Comparison of ENCODE assay signal across 10 mouse cellular contexts in the genomic region with DNA sequence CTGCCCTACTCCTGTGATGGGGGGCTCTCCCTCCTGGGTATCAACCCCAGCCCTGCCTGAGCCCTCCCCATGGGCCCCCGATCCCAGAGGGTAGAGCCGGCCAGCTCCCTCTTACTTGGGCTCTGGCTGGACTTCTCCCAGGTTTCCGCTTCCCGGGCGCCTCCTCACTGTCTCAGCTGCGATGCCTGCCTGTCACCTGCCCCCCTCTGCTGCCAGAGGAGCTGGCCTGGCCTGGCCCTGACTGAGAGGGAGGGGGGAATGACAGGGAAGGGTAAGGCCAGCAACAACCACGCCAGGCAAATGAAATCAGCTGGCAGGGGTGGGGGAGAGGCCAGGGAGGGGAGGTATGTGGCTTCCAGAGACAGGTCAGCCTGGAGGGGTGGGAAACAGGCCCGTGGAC. TPM values are rescaled to one million over a fixed set of nuclear protein-coding genes. Genes with fewer than 3 reads are reported as not detected.
DNase-seq lines count a peak whose midpoint lies in the region; ATAC-seq and TF ChIP-seq lines count a peak whose summit lies in the region.
"Had no signal": no experiment of that assay in that cellular context is flagged by ENCODE, and none has a peak within 500 bp of the region (broad histone marks: within the 10 kb centered on the region; RNA-seq: fewer than 3 reads in every experiment).

No protein-coding gene starts in this region.

- peak; percentile 15; the same call in 1 of the 2 replicates for ATAC-seq in neural tube, embryonic 11.5 days (ENCODE audit: insufficient read depth, low FRiP score, low TSS enrichment)
- peak; percentile 19; the same call in 1 of the 2 replicates for ATAC-seq in intestine, embryonic 16.5 days
- 0 out of 2 replicates have a peak, but pooled peaks have one; percentile 5 for ATAC-seq in stomach, postnatal 0 days (ENCODE audit: low FRiP score, low TSS enrichment)

- H3K9ac ChIP-seq in neural tube, embryonic 11.5 days (ENCODE audit: low read length), result peak overlapping the region; percentile 11; the same call in 1 of the 2 replicates
- peak overlapping the region; percentile 50 for H3K9ac ChIP-seq in intestine, embryonic 16.5 days (ENCODE audit: low read depth, low read length)
- H3K9ac ChIP-seq in stomach, postnatal 0 days (ENCODE audit: low read length), result peak overlapping the region; percentile 18; the same call in 1 of the 2 replicates

- no peaks in the 10 kb centered on the region for H3K9me3 ChIP-seq in neural tube, embryonic 11.5 days (ENCODE audit: control insufficient read depth, low read length)
- no peaks in the 10 kb centered on the region for H3K9me3 ChIP-seq in intestine, embryonic 16.5 days (ENCODE audit: control insufficient read depth, low read length)
- H3K9me3 ChIP-seq in stomach, postnatal 0 days (ENCODE audit: control insufficient read depth, low read length), result no peaks in the 10 kb centered on the region

- no peaks in the 10 kb centered on the region for H3K4me1 ChIP-seq in neural tube, embryonic 11.5 days (ENCODE audit: control insufficient read depth, insufficient read depth, low read length)
- H3K4me1 ChIP-seq in intestine, embryonic 16.5 days (ENCODE audit: control insufficient read depth, insufficient read depth, low read length), result peaks cover 5% of the 10 kb centered on the region
- H3K4me1 ChIP-seq in stomach, postnatal 0 days (replicated peaks; ENCODE audit: control insufficient read depth, insufficient read depth), result 0 out of 2 replicates have a peak, but pooled peaks cover 4% of the 10 kb centered on the region

- no peaks in the 10 kb centered on the region for H3K27me3 ChIP-seq in neural tube, embryonic 11.5 days (ENCODE audit: control insufficient read depth, insufficient read depth, low read length)
- no peaks in the 10 kb centered on the region for H3K27me3 ChIP-seq in intestine, embryonic 16.5 days (replicated peaks; ENCODE audit: control insufficient read depth, insufficient read depth, low read length)
- no peaks in the 10 kb centered on the region for H3K27me3 ChIP-seq in stomach, postnatal 0 days (ENCODE audit: control insufficient read depth, insufficient read depth, low read length)

- no peak for DNase-seq in neural tube, embryonic 11.5 days (ENCODE audit: low spot score)
- DNase-seq in neural tube, embryonic 10.5 days (ENCODE audit: extremely low spot score, low spot score), result no peak
- DNase-seq in gastrocnemius, postnatal 25 days, result peak; percentile 59
- no peak for DNase-seq in stomach, postnatal 0 days (ENCODE audit: low spot score)
- no peak for DNase-seq in thymus, postnatal 36 days
- DNase-seq in frontal cortex, postnatal 25 days (ENCODE audit: low spot score in 2 of 2), result no peak
- no peak for DNase-seq in layer of hippocampus, postnatal 14 days (ENCODE audit: low spot score in 2 of 2)

- no peak for TF ChIP-seq EP300 in stomach, postnatal 0 days (optimal IDR thresholded peaks at IDR 0.05)

- H3K4me3 ChIP-seq in neural tube, embryonic 11.5 days (ENCODE audit: low read depth, low read length), result no peak overlapping the region
- no peak overlapping the region for H3K4me3 ChIP-seq in intestine, embryonic 16.5 days (ENCODE audit: low read length)
- no peak overlapping the region for H3K4me3 ChIP-seq in stomach, postnatal 0 days (ENCODE audit: low read depth, low read length)
- H3K4me3 ChIP-seq: erythroblast, embryonic 14.5 days had no signal

- WGBS in neural tube, embryonic 11.5 days, result 13% methylated on average over 8 of the region's 8 CpGs
- 15% methylated on average over 8 of the region's 8 CpGs for WGBS in intestine, embryonic 16.5 days
- 14% methylated on average over 7 of the region's 8 CpGs for WGBS in stomach, postnatal 0 days

- no peak for TF ChIP-seq CTCF in stomach, postnatal 0 days (IDR thresholded peaks at IDR 0.05; ENCODE audit: low read depth)

- no peak overlapping the region for H3K4me2 ChIP-seq in neural tube, embryonic 11.5 days (ENCODE audit: low read depth)
- no peak overlapping the region for H3K4me2 ChIP-seq in intestine, embryonic 16.5 days (ENCODE audit: low read depth, low read length)
- no peak overlapping the region for H3K4me2 ChIP-seq in stomach, postnatal 0 days (replicated peaks; ENCODE audit: low read depth)

- H3K27ac ChIP-seq in neural tube, embryonic 11.5 days (ENCODE audit: low read depth, low read length), result no peak overlapping the region
- no peak overlapping the region for H3K27ac ChIP-seq in intestine, embryonic 16.5 days (ENCODE audit: low read length)
- H3K27ac ChIP-seq in stomach, postnatal 0 days (replicated peaks), result no peak overlapping the region

- H3K36me3 ChIP-seq in neural tube, embryonic 11.5 days (ENCODE audit: control insufficient read depth, insufficient read depth, low read length), result peaks cover 3% of the 10 kb centered on the region; the same call in 1 of the 2 replicates
- no peaks in the 10 kb centered on the region for H3K36me3 ChIP-seq in intestine, embryonic 16.5 days (ENCODE audit: control insufficient read depth, insufficient read depth, low read length)
- peaks cover 2% of the 10 kb centered on the region; the same call in 1 of the 2 replicates for H3K36me3 ChIP-seq in stomach, postnatal 0 days (ENCODE audit: control insufficient read depth, insufficient read depth, low read length)

RNA-seq across cellular contexts. Expression of gene Gnb3, which starts 0.3 kb away (rescaled TPM):
- polyA plus RNA-seq in neural tube, embryonic 11.5 days (2014; fragmentation: Nextera tagmentation; extraction: Ambion mirVana), result 0.22 and 0.29 TPM in 2 replicates
- total RNA-seq in gastrocnemius, postnatal 25 days (2021), result 1 to 10 TPM; 1.6 to 1.7 TPM
- 0.70 and 1.7 TPM in 2 replicates for polyA plus RNA-seq in intestine, embryonic 16.5 days (2015; fragmentation: Nextera tagmentation; extraction: Ambion mirVana)
- 0.53 and 0.98 TPM in 2 replicates for polyA plus RNA-seq in stomach, postnatal 0 days (2015; fragmentation: Nextera tagmentation; extraction: Ambion mirVana)
- under 1 TPM in 1 of 2 experiments, not detected in 1; 0.21 TPM for total RNA-seq in layer of hippocampus, postnatal 14 days (2021)
- total RNA-seq: liver, adult 2 months had no signal
- polyA plus RNA-seq: erythroblast, embryonic 14.5 days; liver, adult 2 months had no signal

RNA-seq across cellular contexts. Expression of gene Cdca3, which starts 10.5 kb away (rescaled TPM):
- 190 and 195 TPM in 2 replicates for polyA plus RNA-seq in neural tube, embryonic 11.5 days (2014; fragmentation: Nextera tagmentation; extraction: Ambion mirVana)
- total RNA-seq in gastrocnemius, postnatal 25 days (2021), result 1 to 10 TPM; 1.2 TPM
- polyA plus RNA-seq in intestine, embryonic 16.5 days (2015; fragmentation: Nextera tagmentation; extraction: Ambion mirVana), result 153 and 183 TPM in 2 replicates
- polyA plus RNA-seq in stomach, postnatal 0 days (2015; fragmentation: Nextera tagmentation; extraction: Ambion mirVana), result 43.3 and 52.8 TPM in 2 replicates
- 1 to 10 TPM; 2.0 to 3.4 TPM for total RNA-seq in layer of hippocampus, postnatal 14 days (2021)

RNA-seq across cellular contexts. Expression of gene Usp5, which starts 10.5 kb away (rescaled TPM):
- 162 and 174 TPM in 2 replicates for polyA plus RNA-seq in neural tube, embryonic 11.5 days (2014; fragmentation: Nextera tagmentation; extraction: Ambion mirVana)
- 10 to 100 TPM; 42.1 to 44.0 TPM for total RNA-seq in gastrocnemius, postnatal 25 days (2021)
- polyA plus RNA-seq in intestine, embryonic 16.5 days (2015; fragmentation: Nextera tagmentation; extraction: Ambion mirVana), result 106 and 117 TPM in 2 replicates
- 60.3 and 61.8 TPM in 2 replicates for polyA plus RNA-seq in stomach, postnatal 0 days (2015; fragmentation: Nextera tagmentation; extraction: Ambion mirVana)
- total RNA-seq in layer of hippocampus, postnatal 14 days (2021), result 100 to 1,000 TPM; 180 to 183 TPM

RNA-seq across cellular contexts. Expression of gene P3h3, which starts 17.7 kb away (rescaled TPM):
- polyA plus RNA-seq in neural tube, embryonic 11.5 days (2014; fragmentation: Nextera tagmentation; extraction: Ambion mirVana), result 14.6 and 16.9 TPM in 2 replicates
- 1 to 10 TPM; 8.2 to 9.3 TPM for total RNA-seq in gastrocnemius, postnatal 25 days (2021)
- polyA plus RNA-seq in intestine, embryonic 16.5 days (2015; fragmentation: Nextera tagmentation; extraction: Ambion mirVana), result 5.6 and 7.2 TPM in 2 replicates
- 9.7 and 10.7 TPM in 2 replicates for polyA plus RNA-seq in stomach, postnatal 0 days (2015; fragmentation: Nextera tagmentation; extraction: Ambion mirVana)
- 10 to 100 TPM; 24.7 to 24.8 TPM for total RNA-seq in layer of hippocampus, postnatal 14 days (2021)
- polyA plus RNA-seq: erythroblast, embryonic 14.5 days had no signal

RNA-seq across cellular contexts. Expression of gene Gpr162, which starts 24.0 kb away (rescaled TPM):
- 2.3 TPM in 2 replicates for polyA plus RNA-seq in neural tube, embryonic 11.5 days (2014; fragmentation: Nextera tagmentation; extraction: Ambion mirVana)
- under 1 TPM; 0.23 to 0.32 TPM for total RNA-seq in gastrocnemius, postnatal 25 days (2021)
- 0.75 and 0.77 TPM in 2 replicates for polyA plus RNA-seq in intestine, embryonic 16.5 days (2015; fragmentation: Nextera tagmentation; extraction: Ambion mirVana)
- polyA plus RNA-seq in stomach, postnatal 0 days (2015; fragmentation: Nextera tagmentation; extraction: Ambion mirVana), result 0.45 and 0.87 TPM in 2 replicates
- total RNA-seq in layer of hippocampus, postnatal 14 days (2021), result 100 to 1,000 TPM; 180 to 193 TPM
